Mouse (Mus musculus) right cerebral cortex, postnatal 4 days (tissue): ENCODE data around the gene Psmb9.

Experiments
- DNase-seq: peaks from one replicate; pipeline ENCODE4 v3.0.0-alpha.2; 2022

The Psmb9 gene

DNA sequence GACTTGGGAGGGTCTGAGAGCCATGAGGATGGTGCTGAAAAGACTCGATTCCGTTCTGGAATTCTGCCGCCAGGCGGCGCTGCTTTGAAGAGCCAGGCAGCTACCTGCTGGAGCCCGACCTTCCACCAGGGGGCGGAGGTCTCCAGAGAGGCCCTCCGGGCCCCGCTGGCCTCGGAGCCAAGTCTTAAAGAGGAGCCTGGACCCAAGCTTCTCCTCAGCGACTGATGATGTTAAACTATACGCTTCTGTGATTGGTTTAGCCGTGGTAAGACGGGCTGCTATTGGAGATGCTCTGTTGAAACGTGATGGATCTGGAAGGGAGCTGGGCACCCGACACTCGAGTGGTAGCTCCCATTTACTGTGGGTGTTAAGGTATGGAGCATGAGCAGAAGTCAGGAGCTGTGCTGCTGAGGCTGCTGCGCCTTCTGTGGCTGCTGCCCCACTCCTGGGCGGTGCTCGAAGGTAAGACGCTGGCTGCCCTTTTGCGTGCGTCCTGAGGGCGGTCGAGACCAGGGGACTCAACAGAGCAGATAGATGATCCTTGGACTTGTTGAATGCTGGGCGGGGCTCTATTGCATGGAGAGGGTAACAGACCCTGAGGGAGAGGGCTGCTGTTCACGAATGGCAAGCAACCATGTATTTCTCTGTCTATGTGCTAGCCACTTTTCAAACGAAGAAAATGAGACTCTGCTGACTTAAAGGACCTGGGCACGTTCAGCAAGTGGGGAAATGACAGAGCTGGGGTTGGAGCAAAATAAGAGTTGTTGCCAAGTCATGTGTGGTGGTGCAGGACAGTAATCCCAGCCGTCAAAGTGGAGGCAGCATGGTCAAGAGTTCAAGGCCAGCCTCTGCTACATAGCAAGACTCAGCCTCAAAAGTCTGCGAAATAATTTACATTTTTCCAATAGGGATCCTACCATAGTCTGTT is 52.0 kb downstream of the Psmb9 start:
- peak; percentile 99 for DNase-seq

DNA sequence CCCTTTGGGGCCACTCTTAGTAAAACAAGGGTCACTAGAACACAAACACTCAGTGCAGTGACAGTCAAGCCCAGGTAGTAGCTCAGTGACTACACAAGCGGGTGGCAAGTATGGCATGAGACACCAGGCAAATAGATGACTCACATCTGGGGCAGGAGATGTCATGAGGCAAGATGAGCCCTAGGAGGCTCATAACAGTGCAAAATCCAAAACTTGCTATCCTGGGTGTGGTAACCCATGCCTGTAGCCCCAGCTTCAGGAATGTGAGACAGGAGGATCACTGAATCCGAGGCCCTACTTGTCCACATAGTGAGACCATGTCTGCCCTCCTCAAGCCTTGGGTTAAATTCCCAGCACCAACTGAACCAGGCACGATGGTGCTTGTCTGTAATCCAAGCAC is 53.1 kb downstream of the Psmb9 start:
- DNase-seq, result no peak

GRCm38 (mm10) chr17:34133289-34133688 is 54.3 kb downstream of the Psmb9 start:
- no peak for DNase-seq
